Mouse (Mus musculus) brain, embryonic 14.5 days (tissue): ENCODE measurements around the gene Slc39a2.

ENCODE experiments used
- CTCF ChIP-seq: fragments of 200-500 bp; IDR thresholded peaks from 2 replicates; pipeline ENCODE4 v1.5.1; 2012; ENCODE audit warnings: inconsistent platforms, mild to moderate bottlenecking, moderate library complexity, borderline replicate concordance; ENCODE audit not compliant: insufficient read depth, insufficient read length; ENCODE audit errors: extremely low read depth
- POLR2A ChIP-seq: fragments of 200-500 bp; IDR thresholded peaks from 2 replicates; pipeline ENCODE4 v1.6.1; 2012; ENCODE audit warnings: mild to moderate bottlenecking, inconsistent platforms, borderline replicate concordance; ENCODE audit not compliant: poor library complexity, insufficient read depth, insufficient read length, severe bottlenecking; ENCODE audit errors: extremely low read depth

DNA sequence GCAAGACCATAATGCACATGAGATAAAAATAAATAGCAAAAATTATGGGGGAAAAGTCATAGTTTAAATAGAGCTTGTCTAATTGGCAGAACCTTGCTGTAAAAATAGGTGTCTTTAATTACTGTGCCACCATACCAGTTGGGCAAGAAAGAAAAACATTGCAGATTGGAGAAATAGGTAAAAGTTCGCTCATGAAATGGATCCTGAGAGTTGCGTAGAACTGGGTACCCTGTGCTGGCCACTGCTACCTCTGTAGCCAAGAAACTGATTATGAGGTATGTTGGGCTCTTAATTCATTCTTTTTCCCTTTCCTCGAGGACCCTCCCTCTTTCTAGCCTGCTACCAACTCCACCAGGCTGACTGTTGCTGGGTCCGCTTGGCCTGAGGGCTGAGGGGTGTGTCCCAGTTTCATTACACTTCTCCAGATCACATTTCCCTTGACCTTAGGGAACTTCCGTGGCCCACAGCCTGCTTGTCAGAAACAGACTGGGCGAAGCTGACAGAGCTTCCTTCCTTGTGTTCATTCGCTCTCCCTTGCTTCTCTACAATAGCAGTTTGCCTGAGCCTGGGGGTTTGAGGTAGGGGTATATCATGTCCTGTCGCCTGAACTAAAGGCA is 48.4 kb downstream of the Slc39a2 start:
- no peak for TF ChIP-seq CTCF
- TF ChIP-seq POLR2A, result no peak
